Mouse (Mus musculus) layer of hippocampus, postnatal 36 days (tissue): ENCODE data around the gene Tns2. TPM values are rescaled to one million over a fixed set of nuclear protein-coding genes. Genes with fewer than 3 reads are reported as not detected.
"Not testable (repeated sequence)": the region's sequence is repeated elsewhere in the genome, so short reads cannot be mapped to it uniquely, and the experiment has no call there.

ENCODE experiments used
- DNase-seq, 2 experiments: peaks; one replicate each; pipeline ENCODE4 v3.0.0; 2022
- total RNA-seq, 2 experiments: library from RNA; stranded (reverse); gene quantifications; 2 replicates each; pipeline ENCODE4 v1.2.3; 2021

Gene Tns2
- 10 to 100 TPM; 10.7 to 22.0 TPM for total RNA-seq

- DNase-seq = peak; percentile 77 to 79
Measured at GRCm38 (mm10) chr15:102100161-102100981, at the start of gene Tns2. Gene Tns2 (plus strand): TSS chr15:102100413.

GRCm38 (mm10) chr15:102051920-102052683 is 48.1 kb upstream of the Tns2 start:
- peak; percentile 46 to 63 for DNase-seq

- no peak for DNase-seq
Measured at GRCm38 (mm10) chr15:102056495-102057174, 43.6 kb upstream of the Tns2 start.

- peak; percentile 90 for DNase-seq
Measured at GRCm38 (mm10) chr15:102065661-102066325, 34.4 kb upstream of the Tns2 start.

- no peak for DNase-seq
Measured at GRCm38 (mm10) chr15:102070476-102071467, 29.4 kb upstream of the Tns2 start.

- no peak for DNase-seq
Measured at GRCm38 (mm10) chr15:102072963-102073558, 27.2 kb upstream of the Tns2 start.

GRCm38 (mm10) chr15:102073559-102074069 is 26.6 kb upstream of the Tns2 start, which contains the start of gene Eif4b:
Gene Eif4b (plus strand): TSS chr15:102073773.
- peak; percentile 98 to 99 for DNase-seq

GRCm38 (mm10) chr15:102074070-102074731 is 26.0 kb upstream of the Tns2 start:
- peak; percentile 58 to 62 for DNase-seq

- DNase-seq = no peak
Measured at GRCm38 (mm10) chr15:102074876-102075585, 25.2 kb upstream of the Tns2 start.

GRCm38 (mm10) chr15:102077111-102077677 is 23.0 kb upstream of the Tns2 start:
- DNase-seq = no peak

GRCm38 (mm10) chr15:102079221-102079620 is 21.0 kb upstream of the Tns2 start:
- no peak for DNase-seq

GRCm38 (mm10) chr15:102079924-102080323 is 20.3 kb upstream of the Tns2 start:
- DNase-seq = not testable (repeated sequence)

- DNase-seq = no peak
Measured at GRCm38 (mm10) chr15:102080429-102080828, 19.8 kb upstream of the Tns2 start.

- no peak for DNase-seq
Measured at GRCm38 (mm10) chr15:102082148-102082547, 18.1 kb upstream of the Tns2 start.

GRCm38 (mm10) chr15:102083028-102083427 is 17.2 kb upstream of the Tns2 start:
- DNase-seq = no peak

- DNase-seq = no peak
Measured at GRCm38 (mm10) chr15:102089914-102090585, 10.2 kb upstream of the Tns2 start.

- no peak for DNase-seq
Measured at GRCm38 (mm10) chr15:102091063-102091679, 9.0 kb upstream of the Tns2 start.

GRCm38 (mm10) chr15:102091688-102092087 is 8.5 kb upstream of the Tns2 start:
- no peak for DNase-seq
